Comparison of ENCODE assay signal across 8 mouse cellular contexts in genomic region chr1:135510346-135510977, GRCm38 (mm10).
DNase-seq lines count a peak whose midpoint lies in the region; ATAC-seq lines count a peak whose summit lies in the region.

No protein-coding gene starts in this region.

- WGBS in forebrain, embryonic 13.5 days, result under 1% methylated on average over 30 of the region's 30 CpGs
- WGBS in hindbrain, embryonic 15.5 days, result under 1% methylated on average over 30 of the region's 30 CpGs
- WGBS in midbrain, embryonic 15.5 days, result under 1% methylated on average over 30 of the region's 30 CpGs

- H3K9ac ChIP-seq in forebrain, embryonic 13.5 days, result peak overlapping the region; percentile 78
- peak overlapping the region; percentile 63 for H3K9ac ChIP-seq in hindbrain, embryonic 15.5 days
- peak overlapping the region; percentile 53 for H3K9ac ChIP-seq in midbrain, embryonic 15.5 days

- H3K9me3 ChIP-seq in forebrain, embryonic 13.5 days (replicated peaks), result no peaks in the 10 kb centered on the region
- no peaks in the 10 kb centered on the region for H3K9me3 ChIP-seq in hindbrain, embryonic 15.5 days
- no peaks in the 10 kb centered on the region for H3K9me3 ChIP-seq in midbrain, embryonic 15.5 days

- no peak for ATAC-seq in CD4-positive, CD25-positive, alpha-beta regulatory T cell, adult 4 months
- ATAC-seq in forebrain, embryonic 13.5 days, result peak; percentile 76
- peak; percentile 86 for ATAC-seq in hindbrain, embryonic 15.5 days (ENCODE audit: low FRiP score, low read depth)
- ATAC-seq in midbrain, embryonic 15.5 days (replicated peaks), result peak; percentile 88

- H3K27me3 ChIP-seq in forebrain, embryonic 13.5 days, result peaks cover 5% of the 10 kb centered on the region; the same call in 1 of the 2 replicates
- H3K27me3 ChIP-seq in hindbrain, embryonic 15.5 days, result no peaks in the 10 kb centered on the region
- H3K27me3 ChIP-seq in midbrain, embryonic 15.5 days (replicated peaks), result no peaks in the 10 kb centered on the region

- H3K4me2 ChIP-seq in forebrain, embryonic 13.5 days, result peak overlapping the region; percentile 92
- H3K4me2 ChIP-seq in hindbrain, embryonic 15.5 days, result peak overlapping the region; percentile 64
- H3K4me2 ChIP-seq in midbrain, embryonic 15.5 days, result peak overlapping the region; percentile 62

- peak overlapping the region; percentile 53 for H3K4me3 ChIP-seq in forebrain, embryonic 13.5 days
- peak overlapping the region; percentile 48 for H3K4me3 ChIP-seq in hindbrain, embryonic 15.5 days
- H3K4me3 ChIP-seq in midbrain, embryonic 15.5 days, result peak overlapping the region; percentile 48

- H3K27ac ChIP-seq in forebrain, embryonic 13.5 days, result peak overlapping the region; percentile 59
- peak overlapping the region; percentile 82 for H3K27ac ChIP-seq in hindbrain, embryonic 15.5 days (replicated peaks)
- peak overlapping the region; percentile 86 for H3K27ac ChIP-seq in midbrain, embryonic 15.5 days

- H3K4me1 ChIP-seq in forebrain, embryonic 13.5 days, result peaks cover 78% of the 10 kb centered on the region
- peaks cover 89% of the 10 kb centered on the region for H3K4me1 ChIP-seq in hindbrain, embryonic 15.5 days (replicated peaks)
- peaks cover 59% of the 10 kb centered on the region for H3K4me1 ChIP-seq in midbrain, embryonic 15.5 days

- DNase-seq in CD4-positive, CD25-positive, alpha-beta regulatory T cell, adult 2 months (ENCODE audit: low read depth, low spot score), result peak; percentile 38
- peak; percentile 84 for DNase-seq in brain, adult 2 months (ENCODE audit: low read depth, low spot score)
- peak; percentile 52 for DNase-seq in liver
- peak; percentile 42 for DNase-seq in thymus, postnatal 0 days (ENCODE audit: low spot score)

- H3K36me3 ChIP-seq in forebrain, embryonic 13.5 days (ENCODE audit: poor library complexity, severe bottlenecking), result no peaks in the 10 kb centered on the region
- H3K36me3 ChIP-seq in hindbrain, embryonic 15.5 days, result no peaks in the 10 kb centered on the region
- no peaks in the 10 kb centered on the region for H3K36me3 ChIP-seq in midbrain, embryonic 15.5 days (replicated peaks)
